Mouse (Mus musculus): ENCODE data around the gene Suclg2. TPM values are rescaled to one million over a fixed set of nuclear protein-coding genes. Genes with fewer than 3 reads are reported as not detected.

Gene Suclg2
- polyA plus RNA-seq, 1 experiment from 2014 or later = 92.2 TPM

DNA sequence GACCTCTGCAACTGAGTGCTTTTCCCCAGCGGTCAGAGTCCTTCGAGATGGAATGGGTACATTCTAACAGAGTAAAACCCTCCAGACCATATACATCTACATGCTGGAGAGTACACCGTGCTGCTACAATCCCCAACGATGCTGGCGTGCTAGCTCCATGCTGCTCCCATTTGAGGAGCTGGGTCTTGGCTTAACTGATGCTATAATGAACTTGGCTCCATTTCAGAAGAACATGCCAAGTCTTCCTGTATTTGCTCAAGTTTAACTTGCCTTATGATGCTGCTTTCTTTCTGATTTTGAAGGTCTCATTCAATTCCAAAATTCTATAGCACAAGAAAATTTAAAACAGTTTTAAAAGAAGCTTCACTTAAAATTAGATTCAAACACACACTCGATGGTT lies 162.3 kb downstream of the Suclg2 start:
- Histone ChIP-seq H3K27ac (replicated peaks) (no peak overlapping the region), H3K4me1 (peaks cover 11% of the 10 kb centered on the region), H3K27me3 (replicated peaks) (no peaks in the 10 kb centered on the region), H3K36me3 (0 out of 2 replicates have a peak, but pooled peaks cover 4% of the 10 kb centered on the region), H3K9me3 (no peaks in the 10 kb centered on the region), H3K4me2 (no peak overlapping the region), H3K9ac (no peak overlapping the region), H3K4me3 (no peak overlapping the region)
- 88% methylated on average over 6 of the region's 6 CpGs for WGBS
- ATAC-seq (ENCODE audit: extremely low read depth, insufficient number of reproducible peaks, low FRiP score, low TSS enrichment) = no peak

DNA sequence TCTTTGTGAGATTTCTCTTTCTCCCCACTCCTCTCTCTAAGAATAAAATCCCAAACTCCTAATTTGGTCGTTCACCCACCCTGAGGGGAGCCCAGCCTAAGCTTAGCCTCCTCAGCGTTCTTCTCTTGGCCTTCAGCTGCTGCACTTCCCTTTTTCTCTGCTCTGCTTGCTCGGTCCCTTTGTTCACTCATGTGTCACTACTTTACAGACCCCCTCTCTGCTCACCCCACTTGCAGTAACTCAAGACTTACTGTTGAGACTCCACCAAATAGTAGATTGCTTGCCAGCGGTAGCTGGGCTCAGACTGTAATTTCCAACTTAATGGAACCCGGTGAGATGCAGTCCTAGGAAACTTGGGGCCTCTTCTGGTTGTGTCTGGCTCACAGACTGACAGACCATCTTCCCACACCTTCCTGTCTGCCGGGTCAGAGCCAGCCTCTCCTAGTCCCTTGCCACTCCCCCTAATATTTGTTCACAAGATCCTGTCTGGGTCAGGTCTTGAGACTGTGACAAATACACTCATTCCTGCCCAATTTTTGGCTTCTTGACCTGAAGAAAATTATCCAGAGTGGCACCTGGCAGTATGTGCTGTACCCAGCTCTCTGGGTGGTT lies 166.2 kb downstream of the Suclg2 start:
- Histone ChIP-seq H3K27ac (replicated peaks) (no peak overlapping the region), H3K27me3 (replicated peaks) (no peaks in the 10 kb centered on the region), H3K36me3 (no peaks in the 10 kb centered on the region), H3K9me3 (no peaks in the 10 kb centered on the region), H3K4me1 (peaks cover 15% of the 10 kb centered on the region), H3K9ac (no peak overlapping the region), H3K4me3 (no peak overlapping the region), H3K4me2 (no peak overlapping the region)
- 51% methylated on average over 6 of the region's 6 CpGs for WGBS
- ATAC-seq (ENCODE audit: extremely low read depth, insufficient number of reproducible peaks, low FRiP score, low TSS enrichment) = no peak

DNA sequence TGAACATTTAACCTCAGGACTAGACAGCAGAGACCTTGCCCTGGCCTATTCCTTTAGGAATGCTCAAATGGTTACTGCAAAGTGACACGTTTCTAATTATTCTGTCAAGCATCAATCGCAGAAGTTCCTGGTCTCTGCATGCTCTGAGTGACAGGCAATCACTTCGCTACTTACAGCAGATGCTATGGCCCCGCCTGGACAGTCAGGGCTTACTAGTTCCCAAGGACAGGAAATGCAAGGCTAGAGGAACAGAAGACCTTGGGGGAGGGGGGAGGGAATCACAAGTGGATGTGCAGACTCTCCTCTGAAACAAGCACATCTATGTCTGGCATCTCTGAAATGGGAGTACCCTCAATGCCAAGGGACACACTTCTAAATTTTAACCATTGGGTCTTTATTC lies 167.6 kb downstream of the Suclg2 start:
- Histone ChIP-seq H3K4me3 (no peak overlapping the region), H3K9me3 (no peaks in the 10 kb centered on the region), H3K36me3 (no peaks in the 10 kb centered on the region), H3K27me3 (replicated peaks) (no peaks in the 10 kb centered on the region), H3K4me1 (peaks cover 15% of the 10 kb centered on the region), H3K4me2 (no peak overlapping the region), H3K27ac (replicated peaks) (no peak overlapping the region), H3K9ac (no peak overlapping the region)
- no peak for ATAC-seq (ENCODE audit: extremely low read depth, insufficient number of reproducible peaks, low FRiP score, low TSS enrichment)
- WGBS = 44% methylated on average over 4 of the region's 4 CpGs

DNA sequence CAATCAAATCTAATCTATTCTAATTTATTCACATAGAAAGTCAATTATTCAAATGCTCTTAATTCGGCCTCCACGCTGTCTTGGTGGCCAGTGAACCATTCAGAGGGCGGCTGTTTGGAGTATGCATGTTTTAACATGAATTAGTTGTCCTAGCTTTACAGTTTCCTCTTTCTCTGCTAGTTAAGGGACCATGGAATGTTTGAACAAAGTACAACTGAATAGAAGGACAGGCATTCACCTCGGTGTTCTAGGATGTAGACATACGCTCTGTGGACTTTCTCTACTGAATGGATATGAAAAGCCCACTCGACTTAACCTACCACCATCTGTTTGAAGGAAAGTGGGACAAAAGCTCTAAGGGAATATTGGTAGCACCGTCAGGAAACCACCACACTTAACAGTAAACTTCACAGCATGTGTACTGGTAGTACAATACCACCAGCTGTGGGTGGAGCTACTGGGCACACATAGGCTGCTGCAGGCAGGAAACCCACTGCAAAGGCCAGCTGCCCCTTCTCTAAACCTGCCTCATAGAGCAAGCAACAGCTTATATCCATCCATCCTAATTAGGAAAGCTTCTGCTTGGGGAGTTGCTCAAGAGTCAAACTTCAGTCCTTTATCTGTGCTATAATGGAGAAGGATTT lies 172.3 kb downstream of the Suclg2 start:
- Histone ChIP-seq H3K4me3 (no peak overlapping the region), H3K36me3 (no peaks in the 10 kb centered on the region), H3K27ac (replicated peaks) (no peak overlapping the region), H3K27me3 (replicated peaks) (no peaks in the 10 kb centered on the region), H3K9me3 (no peaks in the 10 kb centered on the region), H3K4me2 (no peak overlapping the region), H3K9ac (no peak overlapping the region), H3K4me1 (peaks cover 13% of the 10 kb centered on the region)
- no peak for ATAC-seq (ENCODE audit: extremely low read depth, insufficient number of reproducible peaks, low FRiP score, low TSS enrichment)
- WGBS = 88% methylated on average over 7 of the region's 7 CpGs

DNA sequence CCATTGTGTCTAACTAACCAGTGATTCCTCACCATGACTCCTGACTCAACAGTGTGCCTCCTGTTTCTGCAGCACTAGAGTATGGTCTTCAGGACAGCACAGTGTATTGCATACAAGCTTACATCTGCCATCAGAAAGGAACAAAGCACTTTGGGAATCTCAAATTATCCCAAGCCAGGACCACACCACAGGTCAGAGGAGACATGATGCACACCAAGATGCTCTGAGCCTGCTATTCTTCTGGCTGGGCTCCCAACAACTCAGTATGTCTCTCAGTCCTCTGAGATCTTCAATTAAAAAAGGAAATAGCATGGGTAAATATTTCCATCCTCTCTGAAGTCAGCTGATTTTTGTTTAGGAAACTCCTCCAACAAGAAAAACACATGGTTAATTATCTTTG lies 172.9 kb downstream of the Suclg2 start:
- Histone ChIP-seq H3K4me1 (peaks cover 15% of the 10 kb centered on the region), H3K9me3 (no peaks in the 10 kb centered on the region), H3K4me2 (no peak overlapping the region), H3K27me3 (replicated peaks) (no peaks in the 10 kb centered on the region), H3K36me3 (no peaks in the 10 kb centered on the region), H3K4me3 (no peak overlapping the region), H3K27ac (replicated peaks) (no peak overlapping the region), H3K9ac (no peak overlapping the region)
- no peak for ATAC-seq (ENCODE audit: extremely low read depth, insufficient number of reproducible peaks, low FRiP score, low TSS enrichment)

DNA sequence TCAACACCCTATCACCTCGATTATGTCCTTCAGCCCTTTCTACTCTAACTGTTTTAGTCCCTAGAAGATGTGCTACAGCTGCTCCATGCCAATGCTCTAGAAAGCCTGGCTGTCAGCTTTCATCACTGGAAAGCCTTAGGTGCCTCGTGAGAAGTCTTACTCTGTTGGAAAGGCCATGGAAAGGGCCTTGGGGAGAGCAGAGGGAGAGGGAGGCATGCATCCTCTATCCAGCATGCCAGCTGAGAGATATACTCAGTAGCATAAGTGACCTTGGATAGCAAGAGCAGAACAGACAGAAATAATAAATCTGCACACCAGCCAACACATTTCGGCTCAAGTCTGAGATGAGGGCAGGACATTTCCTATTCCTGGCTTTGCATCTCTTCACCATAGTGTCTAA lies 173.3 kb downstream of the Suclg2 start:
- no peaks in the 10 kb centered on the region for H3K27me3 ChIP-seq (replicated peaks)
- H3K9ac ChIP-seq = no peak overlapping the region
- no peak overlapping the region for H3K27ac ChIP-seq (replicated peaks)
- H3K9me3 ChIP-seq = no peaks in the 10 kb centered on the region
- H3K4me3 ChIP-seq = no peak overlapping the region
- H3K36me3 ChIP-seq = no peaks in the 10 kb centered on the region
- H3K4me1 ChIP-seq = peaks cover 15% of the 10 kb centered on the region
- no peak overlapping the region for H3K4me2 ChIP-seq
- 64% methylated on average over 3 of the region's 3 CpGs for WGBS
- no peak for ATAC-seq (ENCODE audit: extremely low read depth, insufficient number of reproducible peaks, low FRiP score, low TSS enrichment)

DNA sequence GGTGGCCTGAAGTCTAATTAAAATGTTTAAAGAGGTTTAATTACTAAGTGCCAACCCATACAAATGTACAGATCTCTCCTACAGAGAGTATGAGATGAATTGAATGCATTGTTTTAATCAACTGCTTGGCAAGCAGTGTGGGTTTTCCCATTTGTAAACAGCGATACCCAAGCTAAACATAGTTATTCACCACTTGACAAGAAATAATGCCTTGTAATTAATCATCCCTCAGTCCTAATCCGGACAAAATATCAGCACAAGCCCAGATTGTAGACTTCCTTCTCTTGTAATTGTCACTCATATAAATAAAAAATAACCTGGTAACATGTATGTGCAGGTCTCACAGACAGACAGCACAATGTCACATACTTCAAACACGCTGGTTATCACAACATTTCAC lies 183.4 kb downstream of the Suclg2 start:
- no peak overlapping the region for H3K4me2 ChIP-seq

DNA sequence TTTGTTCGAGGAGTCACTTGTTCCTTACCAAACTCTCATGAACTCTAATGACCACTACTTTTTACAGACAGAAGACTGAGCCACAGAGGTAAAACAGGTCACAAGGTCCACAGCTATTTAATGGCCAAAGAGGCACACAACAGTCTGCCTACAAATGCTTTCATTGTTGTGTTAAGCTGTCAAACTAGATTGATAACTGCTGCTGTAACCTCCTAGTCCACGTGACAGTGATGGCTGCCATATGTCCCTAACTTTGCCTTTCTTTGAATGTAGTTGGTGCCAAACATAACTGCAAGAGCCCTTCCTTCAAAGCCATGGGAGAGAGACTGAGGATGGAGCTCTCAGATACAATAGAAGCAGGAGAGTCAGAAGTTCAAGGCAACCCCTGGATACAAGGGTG lies 198.8 kb downstream of the Suclg2 start:
- no peaks in the 10 kb centered on the region for H3K27me3 ChIP-seq (replicated peaks)
- H3K4me2 ChIP-seq = no peak overlapping the region
- no peak overlapping the region for H3K27ac ChIP-seq (replicated peaks)
- H3K4me1 ChIP-seq = peaks cover 7% of the 10 kb centered on the region
- ATAC-seq (ENCODE audit: extremely low read depth, insufficient number of reproducible peaks, low FRiP score, low TSS enrichment) = no peak
- no peak overlapping the region for H3K9ac ChIP-seq
- 42% methylated on average over 2 of the region's 2 CpGs for WGBS
- H3K9me3 ChIP-seq = no peaks in the 10 kb centered on the region
- no peaks in the 10 kb centered on the region for H3K36me3 ChIP-seq
- no peak overlapping the region for H3K4me3 ChIP-seq

More for the DNA sequence above, 183.4 kb downstream of the Suclg2 start:
- no peak overlapping the region for H3K4me3 ChIP-seq
- ATAC-seq (ENCODE audit: extremely low read depth, insufficient number of reproducible peaks, low FRiP score, low TSS enrichment) = no peak
- H3K36me3 ChIP-seq = no peaks in the 10 kb centered on the region
- 86% methylated on average over 3 of the region's 3 CpGs for WGBS
- H3K9ac ChIP-seq = no peak overlapping the region
- H3K27me3 ChIP-seq (replicated peaks) = no peaks in the 10 kb centered on the region
- no peaks in the 10 kb centered on the region for H3K9me3 ChIP-seq
- no peaks in the 10 kb centered on the region for H3K4me1 ChIP-seq
- H3K27ac ChIP-seq (replicated peaks) = no peak overlapping the region

DNA sequence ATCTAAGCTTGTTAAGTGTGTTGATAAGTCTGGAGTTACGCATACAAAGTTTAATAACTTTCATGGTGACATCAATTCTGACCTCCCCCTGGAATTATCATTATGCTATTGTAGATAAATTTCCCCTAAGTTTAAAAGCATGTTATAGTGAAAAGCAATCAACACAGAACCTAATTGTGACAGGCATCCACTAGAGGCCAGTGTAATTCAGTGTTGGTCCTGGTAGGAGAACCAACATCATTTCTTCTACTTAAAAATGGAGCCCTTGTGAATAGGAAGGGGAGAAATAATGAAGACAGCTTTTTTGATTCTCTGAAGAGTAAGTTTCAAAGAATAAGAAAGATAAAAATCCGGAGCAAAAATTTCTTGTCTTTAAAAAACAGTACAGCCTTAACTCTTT lies 200.2 kb downstream of the Suclg2 start:
- Histone ChIP-seq H3K27ac (replicated peaks) (no peak overlapping the region), H3K4me3 (no peak overlapping the region), H3K36me3 (no peaks in the 10 kb centered on the region), H3K4me1 (peaks cover 7% of the 10 kb centered on the region), H3K9me3 (no peaks in the 10 kb centered on the region), H3K4me2 (no peak overlapping the region), H3K27me3 (replicated peaks) (no peaks in the 10 kb centered on the region), H3K9ac (no peak overlapping the region)
- ATAC-seq (ENCODE audit: extremely low read depth, insufficient number of reproducible peaks, low FRiP score, low TSS enrichment) = no peak
- 75% methylated on average over 2 of the region's 2 CpGs for WGBS

DNA sequence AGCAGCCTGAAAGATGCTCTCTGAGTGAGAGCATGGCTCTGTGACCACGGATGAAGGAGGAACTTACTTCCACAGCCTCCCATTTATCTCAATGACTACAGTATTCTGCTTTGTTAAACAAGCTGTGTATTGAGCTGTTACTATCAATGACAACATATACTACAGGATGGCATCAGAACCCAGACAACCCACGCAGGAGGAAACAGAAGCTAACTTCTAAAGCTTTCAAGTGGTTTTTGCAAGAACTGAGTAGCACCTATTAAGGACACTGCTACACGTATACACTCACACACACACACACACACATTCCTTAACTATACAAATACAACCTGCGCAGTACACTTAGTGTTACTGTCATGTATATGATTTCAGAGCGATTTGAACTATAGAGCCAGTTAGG lies 202.9 kb downstream of the Suclg2 start:
- WGBS = 75% methylated on average over 5 of the region's 5 CpGs
- no peak for ATAC-seq (ENCODE audit: extremely low read depth, insufficient number of reproducible peaks, low FRiP score, low TSS enrichment)
- Histone ChIP-seq H3K4me2 (no peak overlapping the region), H3K4me3 (no peak overlapping the region), H3K9me3 (no peaks in the 10 kb centered on the region), H3K9ac (no peak overlapping the region), H3K36me3 (no peaks in the 10 kb centered on the region), H3K27me3 (replicated peaks) (no peaks in the 10 kb centered on the region), H3K4me1 (peaks cover 7% of the 10 kb centered on the region), H3K27ac (replicated peaks) (no peak overlapping the region)

DNA sequence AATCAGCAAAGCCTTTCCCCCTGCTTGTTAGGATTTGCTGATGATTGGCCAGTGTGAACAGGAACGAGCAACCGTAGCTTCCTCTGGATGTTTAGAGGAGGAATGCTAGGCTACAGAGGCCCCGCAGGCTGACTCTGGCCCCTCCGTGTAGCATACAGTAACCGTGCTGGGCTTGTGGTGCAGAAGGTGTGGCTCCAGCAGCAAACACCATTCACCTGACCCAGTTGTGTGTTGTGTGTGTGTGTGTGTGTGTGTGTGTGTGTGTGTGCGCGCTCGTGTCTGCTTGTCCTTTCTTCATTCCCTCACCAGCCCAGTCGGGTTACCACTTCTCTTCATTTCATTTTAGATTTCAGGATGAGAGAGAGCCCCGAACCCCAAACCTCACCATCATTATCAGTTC lies 203.9 kb downstream of the Suclg2 start:
- ATAC-seq (ENCODE audit: extremely low read depth, insufficient number of reproducible peaks, low FRiP score, low TSS enrichment) = no peak
- WGBS = 81% methylated on average over 9 of the region's 10 CpGs
- Histone ChIP-seq H3K4me2 (no peak overlapping the region), H3K4me3 (no peak overlapping the region), H3K9me3 (no peaks in the 10 kb centered on the region), H3K36me3 (no peaks in the 10 kb centered on the region), H3K27ac (replicated peaks) (no peak overlapping the region), H3K4me1 (peaks cover 7% of the 10 kb centered on the region), H3K27me3 (replicated peaks) (no peaks in the 10 kb centered on the region), H3K9ac (no peak overlapping the region)

DNA sequence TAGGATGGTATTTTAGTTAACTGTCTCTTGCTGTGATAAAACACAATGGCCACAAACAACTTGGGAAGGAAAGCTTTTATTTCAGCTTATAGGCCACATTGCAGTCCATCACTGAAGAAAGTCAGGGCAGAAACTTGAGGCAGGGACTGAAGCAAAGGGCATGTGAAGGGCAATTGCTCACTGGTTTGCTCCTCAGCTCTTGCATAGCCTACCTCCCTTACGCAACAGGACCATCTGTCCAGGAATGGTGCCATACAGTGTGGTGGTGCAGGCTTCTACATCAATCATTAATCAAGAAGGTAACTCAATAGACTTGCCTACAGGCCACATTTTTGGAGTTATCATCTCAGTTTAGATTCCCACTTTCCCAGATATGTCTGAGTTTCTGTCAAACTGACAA lies 206.9 kb downstream of the Suclg2 start:
- H3K27ac ChIP-seq (replicated peaks) = no peak overlapping the region
- no peak for ATAC-seq (ENCODE audit: extremely low read depth, insufficient number of reproducible peaks, low FRiP score, low TSS enrichment)
- WGBS = 84% methylated on average over 1 of the region's 1 CpGs
- H3K4me3 ChIP-seq = no peak overlapping the region
- H3K27me3 ChIP-seq (replicated peaks) = no peaks in the 10 kb centered on the region
- H3K4me2 ChIP-seq = no peak overlapping the region
- H3K9ac ChIP-seq = no peak overlapping the region
- peaks cover 4% of the 10 kb centered on the region for H3K4me1 ChIP-seq
- H3K36me3 ChIP-seq = no peaks in the 10 kb centered on the region
- peaks cover 4% of the 10 kb centered on the region; the same call in 1 of the 2 replicates for H3K9me3 ChIP-seq
